Mouse (Mus musculus) midbrain, postnatal 0 days (tissue): ENCODE data around the gene Pigv. TPM values are rescaled to one million over a fixed set of nuclear protein-coding genes. Genes with fewer than 3 reads are reported as not detected.

ENCODE experiments used
- ATAC-seq: fragments of 200-750 bp; cut with Nextera tagmentation; 2 replicates; pipeline ENCODE4 v1.8.0; 2017; ENCODE audit warnings: moderate number of reproducible peaks, mild to moderate bottlenecking, moderate TSS enrichment, moderate library complexity; ENCODE audit not compliant: low FRiP score
- DNase-seq: peaks from one replicate; pipeline ENCODE4 v3.0.0-alpha.2; 2015; ENCODE audit warnings: low spot score
- H3K27ac ChIP-seq: fragments of 300-500 bp; sonication (generic); 2 replicates; pipeline ENCODE4 v1.5.1; 2014; ENCODE audit warnings: low read depth, mild to moderate bottlenecking, low read length, mixed read lengths
- H3K27me3 ChIP-seq: fragments of 300-500 bp; sonication (generic); 2 replicates; pipeline ENCODE4 v1.6.1; 2014; ENCODE audit warnings: low read length, control low read depth, mixed read lengths; ENCODE audit not compliant: insufficient read depth
- H3K36me3 ChIP-seq: fragments of 300-500 bp; sonication (generic); 2 replicates; pipeline ENCODE4 v1.6.1; 2014; ENCODE audit warnings: low read length, control low read depth, mixed read lengths; ENCODE audit not compliant: insufficient read depth
- H3K4me1 ChIP-seq: fragments of 300-500 bp; sonication (generic); 2 replicates; pipeline ENCODE4 v1.6.1; 2014; ENCODE audit warnings: mild to moderate bottlenecking, control low read depth, antibody characterized with exemption, low read length, mixed read lengths; ENCODE audit not compliant: insufficient read depth
- H3K4me2 ChIP-seq: fragments of 300-500 bp; sonication (generic); 2 replicates; pipeline ENCODE4 v1.6.1; 2014; ENCODE audit warnings: low read depth, mild to moderate bottlenecking, low read length, mixed read lengths; ENCODE audit not compliant: poor library complexity, severe bottlenecking
- H3K4me3 ChIP-seq: fragments of 300-500 bp; sonication (generic); 2 replicates; pipeline ENCODE4 v1.5.1; 2014; ENCODE audit warnings: low read depth, mild to moderate bottlenecking, low read length, moderate library complexity
- H3K9ac ChIP-seq: fragments of 300-500 bp; sonication (generic); replicated peaks from 2 replicates; pipeline ENCODE4 v1.6.1; 2014; ENCODE audit warnings: mild to moderate bottlenecking, low read length, moderate library complexity, mixed read lengths; ENCODE audit not compliant: poor library complexity, severe bottlenecking
- H3K9me3 ChIP-seq: fragments of 300-500 bp; sonication (generic); 2 replicates; pipeline ENCODE4 v1.6.1; 2016; ENCODE audit warnings: low read length, control low read depth
- CTCF ChIP-seq: IDR thresholded peaks from 2 replicates; pipeline ENCODE4 v1.5.1; 2016; ENCODE audit warnings: antibody characterized with exemption, mild to moderate bottlenecking
- WGBS: fragments of 180-500 bp; shearing (Covaris S2); extraction: QIAGEN DNeasy Blood & Tissue Kit; methylation state at CpG from one replicate; pipeline ENCODE4 v1.1.7; 2014; 5-methylcytosine and 5-hydroxymethylcytosine counted together
- polyA plus RNA-seq: library from polyadenylated mRNA; unstranded; fragments of >200 nt; fragmentation: Nextera tagmentation; extraction: Ambion mirVana; gene quantifications from 2 replicates; pipeline ENCODE4 v1.2.1, GENCODE M21; 2015
- total RNA-seq: library from RNA; depleted of rRNA; stranded (reverse); fragments of >200 nt; gene quantifications from 2 replicates; pipeline ENCODE4 v1.2.3, GENCODE M21; 2014; rRNA removed

The Pigv gene
- total RNA-seq (8.9 and 15.9 TPM in 2 replicates), polyA plus RNA-seq (13.5 and 14.8 TPM in 2 replicates)

DNA sequence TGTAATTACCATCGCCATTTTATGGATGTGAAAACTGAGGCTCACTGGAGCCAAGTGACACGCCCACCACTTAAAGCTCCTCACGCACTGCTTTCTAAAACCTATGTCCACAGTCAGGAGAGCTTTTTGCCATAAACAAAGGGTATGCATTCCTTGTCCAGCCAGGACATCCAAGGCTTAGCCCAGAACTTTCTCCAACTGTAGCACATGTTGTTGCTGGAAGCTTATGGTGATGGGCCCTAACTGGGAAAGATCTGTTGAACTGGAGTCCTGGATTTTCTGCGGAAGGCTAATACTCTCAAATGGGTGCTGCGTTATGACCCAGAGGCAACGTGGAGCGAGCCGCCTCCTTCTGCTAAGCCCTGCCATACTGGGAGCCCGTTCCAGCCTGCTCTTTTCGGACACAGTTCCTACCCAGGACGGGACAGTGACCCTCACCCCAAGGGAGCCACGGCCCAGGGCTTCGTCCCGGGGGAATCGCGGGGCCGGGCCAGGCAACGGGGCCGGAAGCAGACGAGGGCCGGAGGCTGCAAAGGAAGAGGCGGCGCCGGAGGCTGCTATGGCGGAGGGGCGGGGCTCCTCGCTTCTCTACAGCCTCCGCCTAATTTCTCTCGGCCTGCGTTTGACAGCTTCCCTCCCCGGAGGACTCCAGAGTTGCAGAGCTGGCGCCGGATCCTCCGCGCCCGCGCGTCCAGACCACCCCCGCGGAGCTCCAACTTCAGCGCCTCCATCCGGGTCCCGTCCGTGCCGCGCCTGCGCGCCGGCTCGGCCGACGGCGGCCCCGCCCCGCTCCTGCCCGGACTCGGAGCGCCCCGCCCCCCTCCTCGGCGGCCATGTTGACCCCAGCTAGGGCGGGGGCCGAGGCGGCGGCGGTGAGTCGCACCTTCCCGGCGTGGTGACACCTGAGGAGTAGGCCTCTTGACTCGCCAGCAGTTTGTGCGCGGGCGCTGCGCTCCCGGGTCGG, at the start of gene Pigv:
Gene Pigv, minus strand, starts transcription at position 767 of the 964 bp plus-strand sequence.
- WGBS, result under 1% methylated on average over 64 of the region's 76 CpGs

DNA sequence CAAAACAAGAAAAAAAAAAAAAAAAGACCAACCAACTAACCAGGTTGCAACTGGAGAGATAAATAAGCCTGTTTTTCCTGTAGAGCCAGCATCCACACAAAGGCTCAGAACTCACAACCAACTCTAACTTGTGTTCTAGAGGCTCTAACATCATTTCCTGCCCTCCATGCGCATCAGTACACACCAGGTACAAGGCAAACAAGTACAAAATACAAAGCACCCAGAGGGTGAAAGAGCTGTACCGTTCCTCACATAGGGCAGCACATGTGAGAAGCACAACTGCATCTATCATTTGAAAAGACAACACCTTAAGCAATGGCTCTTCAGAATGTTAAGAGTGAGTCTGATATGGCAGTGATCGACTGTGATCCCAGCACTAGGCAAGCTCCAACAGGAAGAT, 47.3 kb upstream of the Pigv start:
- H3K27ac ChIP-seq, result no peak overlapping the region
- WGBS, result 91% methylated on average over 3 of the region's 3 CpGs

More for the DNA sequence above, at the start of gene Pigv:
- TF ChIP-seq CTCF, result 0 out of 2 replicates have a peak, but pooled peaks have one; percentile 7
- ATAC-seq (peak; percentile 91), DNase-seq (peak; percentile 92)
- Histone ChIP-seq H3K4me1 (no peaks in the 10 kb centered on the region; the same call in 1 of the 2 replicates), H3K4me2 (peak within 1 kb of the TSS; percentile 85), H3K4me3 (peak within 1 kb of the TSS; percentile 53), H3K36me3 (no peaks in the 10 kb centered on the region), H3K9ac (peak within 1 kb of the TSS; percentile 90), H3K27me3 (no peaks in the 10 kb centered on the region), H3K27ac (peak within 1 kb of the TSS; percentile 83), H3K9me3 (no peaks in the 10 kb centered on the region)

DNA sequence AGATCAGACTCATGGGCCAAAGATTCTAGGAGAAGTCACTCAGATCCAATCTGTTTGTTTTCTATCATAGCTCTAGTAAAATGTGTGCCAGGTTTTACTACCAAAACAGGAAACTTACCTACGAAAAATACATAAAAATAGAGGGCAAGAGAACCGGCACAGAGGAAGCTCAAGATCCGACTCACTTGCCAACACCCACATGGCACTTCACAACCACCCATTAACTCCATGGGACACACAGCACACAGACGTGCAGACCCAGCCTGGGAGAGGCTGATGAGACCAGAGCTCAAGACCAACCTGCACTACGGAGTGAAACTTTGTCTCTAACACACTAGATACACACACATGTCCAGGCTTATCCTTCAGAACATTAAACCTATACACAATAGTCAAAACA, 40.3 kb upstream of the Pigv start:
- no peak for TF ChIP-seq CTCF
- Histone ChIP-seq H3K36me3 (peaks cover 16% of the 10 kb centered on the region; the same call in 1 of the 2 replicates), H3K27ac (no peak overlapping the region), H3K9me3 (no peaks in the 10 kb centered on the region), H3K9ac (no peak overlapping the region), H3K4me1 (no peaks in the 10 kb centered on the region), H3K4me2 (no peak overlapping the region), H3K4me3 (no peak overlapping the region), H3K27me3 (no peaks in the 10 kb centered on the region)
- WGBS, result 88% methylated on average over 5 of the region's 5 CpGs
- DNase-seq (no peak), ATAC-seq (no peak)

More for the DNA sequence above, 47.3 kb upstream of the Pigv start:
- Histone ChIP-seq H3K27me3 (no peaks in the 10 kb centered on the region), H3K4me1 (no peaks in the 10 kb centered on the region), H3K36me3 (peaks cover 43% of the 10 kb centered on the region), H3K9ac (no peak overlapping the region), H3K4me3 (no peak overlapping the region), H3K9me3 (no peaks in the 10 kb centered on the region), H3K4me2 (no peak overlapping the region)
- DNase-seq (no peak), ATAC-seq (no peak)
- no peak for TF ChIP-seq CTCF

GRCm38 (mm10) chr4:133711307-133712076, 39.0 kb upstream of the Pigv start:
- 82% methylated on average over 6 of the region's 6 CpGs for WGBS
- Histone ChIP-seq H3K4me3 (no peak overlapping the region), H3K36me3 (peaks cover 25% of the 10 kb centered on the region), H3K9ac (no peak overlapping the region), H3K9me3 (no peaks in the 10 kb centered on the region), H3K4me2 (no peak overlapping the region), H3K27me3 (no peaks in the 10 kb centered on the region), H3K4me1 (no peaks in the 10 kb centered on the region), H3K27ac (no peak overlapping the region)
- no peak for TF ChIP-seq CTCF
- DNase-seq (no peak), ATAC-seq (no peak)

DNA sequence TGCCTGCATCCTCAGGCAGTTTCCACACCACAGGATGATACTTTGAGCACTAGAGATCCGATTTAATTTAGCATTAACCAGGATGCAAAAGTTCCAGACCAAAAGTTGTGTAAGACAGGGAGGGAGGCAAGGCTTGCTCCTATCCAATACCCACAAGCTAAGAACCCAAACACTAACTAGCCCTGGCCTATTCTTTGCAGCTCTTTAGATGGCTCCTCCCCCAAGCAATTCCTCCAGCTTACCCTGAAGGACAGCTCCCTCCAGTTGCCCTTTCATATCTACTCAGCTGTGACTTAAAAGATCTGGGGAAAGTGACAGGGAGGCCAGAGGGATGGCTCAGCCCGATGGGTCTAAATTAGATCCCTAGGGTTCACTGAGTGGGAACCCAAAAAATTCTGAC, 36.9 kb upstream of the Pigv start:
- Histone ChIP-seq H3K4me2 (no peak overlapping the region), H3K27me3 (no peaks in the 10 kb centered on the region), H3K9me3 (no peaks in the 10 kb centered on the region), H3K4me3 (no peak overlapping the region), H3K9ac (no peak overlapping the region), H3K27ac (no peak overlapping the region), H3K4me1 (no peaks in the 10 kb centered on the region), H3K36me3 (peaks cover 28% of the 10 kb centered on the region)
- ATAC-seq (no peak), DNase-seq (no peak)
- TF ChIP-seq CTCF, result no peak
- WGBS, result 34% methylated on average over 2 of the region's 2 CpGs
